Mouse (Mus musculus): ENCODE results near the gene Asic4.

The Asic4 gene

GRCm38 (mm10) chr1:75443247-75444024 is 6.8 kb upstream of the Asic4 start:
- DNase-seq: peak; percentile 78 to 82

- DNase-seq: peak; percentile 45 to 54
These were observed 6.0 kb upstream of the Asic4 start for GRCm38 (mm10) chr1:75444208-75444607.

GRCm38 (mm10) chr1:75445141-75445701 is 5.0 kb upstream of the Asic4 start:
- DNase-seq: peak in 1 of 2 experiments; percentile 68

GRCm38 (mm10) chr1:75445751-75446611 is 4.3 kb upstream of the Asic4 start:
- peak; percentile 91 to 94 for DNase-seq

GRCm38 (mm10) chr1:75446656-75447055 is 3.6 kb upstream of the Asic4 start:
- peak in 1 of 2 experiments; percentile 39 for DNase-seq

- DNase-seq: peak; percentile 26 to 41
These were observed 2.8 kb upstream of the Asic4 start for GRCm38 (mm10) chr1:75447265-75448051.

GRCm38 (mm10) chr1:75448052-75448431 is 2.2 kb upstream of the Asic4 start:
- DNase-seq: no peak

- DNase-seq: no peak
These were observed 1.3 kb upstream of the Asic4 start for GRCm38 (mm10) chr1:75448937-75449336.

GRCm38 (mm10) chr1:75449377-75450135 is 680 bp upstream of the Asic4 start:
- no peak for DNase-seq

GRCm38 (mm10) chr1:75451900-75452299 is 1.7 kb downstream of the Asic4 start:
- DNase-seq: no peak

GRCm38 (mm10) chr1:75455433-75455832 is 5.2 kb downstream of the Asic4 start:
- DNase-seq: no peak

- DNase-seq: no peak
These were observed 5.7 kb downstream of the Asic4 start for GRCm38 (mm10) chr1:75455948-75456347.

- DNase-seq: peak; percentile 44 to 57
These were observed 6.7 kb downstream of the Asic4 start for GRCm38 (mm10) chr1:75456746-75457564.

GRCm38 (mm10) chr1:75457710-75458024 is 7.4 kb downstream of the Asic4 start:
- DNase-seq: no peak

- peak; percentile 59 for DNase-seq
These were observed 8.0 kb downstream of the Asic4 start for GRCm38 (mm10) chr1:75458025-75458788.

- DNase-seq: peak in 1 of 2 experiments; percentile 44
These were observed 8.8 kb downstream of the Asic4 start for GRCm38 (mm10) chr1:75458789-75459684.

GRCm38 (mm10) chr1:75460297-75460696 is 10.1 kb downstream of the Asic4 start:
- DNase-seq: peak; percentile 28 to 58

- DNase-seq: no peak
These were observed 12.4 kb downstream of the Asic4 start for GRCm38 (mm10) chr1:75462636-75463035.

GRCm38 (mm10) chr1:75463652-75464204 is 13.5 kb downstream of the Asic4 start:
- DNase-seq: no peak
